Mouse (Mus musculus) frontal cortex, adult (tissue): ENCODE measurements around the gene Slc25a29.
"Not testable (repeated sequence)": the region's sequence is repeated elsewhere in the genome, so short reads cannot be mapped to it uniquely, and the experiment has no call there.

Source experiments
- ATAC-seq: cut with Nextera tagmentation; 2 replicates; pipeline ENCODE4 v1.9.2; 2017; ENCODE audit warnings: mild to moderate bottlenecking, moderate library complexity, mixed read lengths; ENCODE audit not compliant: low TSS enrichment

Gene Slc25a29

GRCm38 (mm10) chr12:108835840-108836409, at the start of gene Slc25a29, which contains the start of gene Slc25a47:
TSS of gene Slc25a29 (minus strand) at chr12:108835883.
TSS of gene Slc25a47 (plus strand) at chr12:108836046.
- ATAC-seq: peak; percentile 94

- no peak for ATAC-seq
These were observed 47.1 kb upstream of the Slc25a29 start for GRCm38 (mm10) chr12:108882776-108883175.

- ATAC-seq: no peak
These were observed 45.5 kb upstream of the Slc25a29 start for GRCm38 (mm10) chr12:108881192-108881591.

GRCm38 (mm10) chr12:108880606-108881005, 44.9 kb upstream of the Slc25a29 start:
- no peak for ATAC-seq

GRCm38 (mm10) chr12:108879138-108879537, 43.5 kb upstream of the Slc25a29 start:
- no peak for ATAC-seq

- ATAC-seq: no peak
These were observed 37.4 kb upstream of the Slc25a29 start for GRCm38 (mm10) chr12:108873122-108873521.

- ATAC-seq: no peak
These were observed 33.9 kb upstream of the Slc25a29 start for GRCm38 (mm10) chr12:108869575-108869974.

- ATAC-seq: no peak
These were observed 29.4 kb upstream of the Slc25a29 start for GRCm38 (mm10) chr12:108865007-108865494.

- ATAC-seq: 0 out of 2 replicates have a peak, but pooled peaks have one; percentile 29
These were observed 22.8 kb upstream of the Slc25a29 start for GRCm38 (mm10) chr12:108858486-108858885.

GRCm38 (mm10) chr12:108857589-108858184, 22.0 kb upstream of the Slc25a29 start:
- no peak for ATAC-seq

GRCm38 (mm10) chr12:108857109-108857508, 21.4 kb upstream of the Slc25a29 start:
- ATAC-seq: no peak

- no peak for ATAC-seq
These were observed 20.5 kb upstream of the Slc25a29 start for GRCm38 (mm10) chr12:108856186-108856585.

- no peak for ATAC-seq
These were observed 19.4 kb upstream of the Slc25a29 start for GRCm38 (mm10) chr12:108855081-108855480.

- ATAC-seq: no peak
These were observed 17.1 kb upstream of the Slc25a29 start for GRCm38 (mm10) chr12:108852822-108853221.

GRCm38 (mm10) chr12:108850886-108851285, 15.2 kb upstream of the Slc25a29 start:
- no peak for ATAC-seq

GRCm38 (mm10) chr12:108850129-108850528, 14.4 kb upstream of the Slc25a29 start:
- no peak for ATAC-seq

GRCm38 (mm10) chr12:108849488-108850022, 13.9 kb upstream of the Slc25a29 start:
- ATAC-seq: no peak

GRCm38 (mm10) chr12:108848033-108848432, 12.3 kb upstream of the Slc25a29 start:
- ATAC-seq: not testable (repeated sequence)

- ATAC-seq: no peak
These were observed 7.0 kb upstream of the Slc25a29 start for GRCm38 (mm10) chr12:108842663-108843062.

GRCm38 (mm10) chr12:108841181-108841580, 5.5 kb upstream of the Slc25a29 start:
- ATAC-seq: peak; percentile 40; the same call in 1 of the 2 replicates

- ATAC-seq: no peak
These were observed 1.0 kb upstream of the Slc25a29 start for GRCm38 (mm10) chr12:108836722-108837121.

GRCm38 (mm10) chr12:108835208-108835839, 359 bp downstream of the Slc25a29 start:
- ATAC-seq: peak; percentile 31; the same call in 1 of the 2 replicates

- no peak for ATAC-seq
These were observed 897 bp downstream of the Slc25a29 start for GRCm38 (mm10) chr12:108834786-108835185.
